Comparison of ENCODE assay signal across 19 mouse cellular contexts in the genomic region with DNA sequence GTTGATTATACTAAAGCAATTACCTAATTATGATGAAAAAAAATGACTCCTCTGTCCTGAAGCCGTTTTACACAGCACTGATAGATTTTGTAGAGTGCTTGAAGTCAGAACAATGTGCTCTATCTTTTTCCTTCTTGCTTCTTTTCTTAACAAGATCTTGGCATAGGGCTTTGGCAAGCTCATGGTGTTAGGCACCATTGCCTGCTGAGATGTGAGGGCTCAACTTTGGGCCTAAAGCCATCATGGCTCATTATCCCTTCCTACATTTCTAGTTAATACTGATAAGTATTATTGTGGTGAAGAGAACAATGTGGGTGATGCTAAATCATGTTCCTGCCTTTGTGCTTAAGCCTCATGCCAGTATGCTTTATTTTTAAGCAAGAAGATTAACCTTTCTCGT.
A peak's percentile ranks its signal among the peaks of the same experiment; 100 is the strongest.
DNase-seq lines count a peak whose midpoint lies in the region; ATAC-seq and TF ChIP-seq lines count a peak whose summit lies in the region.
"Had no signal": no experiment of that assay in that cellular context is flagged by ENCODE, and none has a peak within 500 bp of the region (broad histone marks: within the 10 kb centered on the region; RNA-seq: fewer than 3 reads in every experiment).

No protein-coding gene starts in this region.

- 63% methylated on average over 2 of the region's 2 CpGs for WGBS in forebrain, embryonic 13.5 days
- WGBS in forebrain, embryonic 10.5 days: 83% methylated on average over 2 of the region's 2 CpGs

- ATAC-seq in forebrain, embryonic 13.5 days: 0 out of 2 replicates have a peak, but pooled peaks have one; percentile 30
- ATAC-seq: hindbrain, postnatal 0 days had no signal

- DNase-seq in cerebellum, adult 11-12 months: peak; percentile 8
- no peak for DNase-seq in cerebellum, adult 18-20 months
- DNase-seq in forebrain, embryonic 10.5 days (ENCODE audit: extremely low spot score, low spot score): no peak
- no peak for DNase-seq in layer of hippocampus, adult 2 months (ENCODE audit: low spot score in 2 of 2)
- no peak for DNase-seq in layer of hippocampus, adult 11-12 months (ENCODE audit: low spot score)
- no peak for DNase-seq in lung, postnatal 4 days
- DNase-seq: adrenal gland, adult 2 months; adrenal gland, postnatal 25 days; gastrocnemius, postnatal 10 days; heart, adult 18-20 months; heart, postnatal 10 days; kidney, adult 11 months; kidney, adult 9 months had no signal

- no peak overlapping the region for H3K9ac ChIP-seq in forebrain, embryonic 13.5 days
- H3K9ac ChIP-seq: embryonic facial prominence, embryonic 13.5 days; hindbrain, embryonic 13.5 days had no signal

- H3K4me1 ChIP-seq in forebrain, embryonic 13.5 days: no peaks in the 10 kb centered on the region
- no peaks in the 10 kb centered on the region for H3K4me1 ChIP-seq in forebrain, embryonic 10.5 days
- H3K4me1 ChIP-seq: embryonic facial prominence, embryonic 13.5 days; heart, embryonic 10.5 days; hindbrain, embryonic 13.5 days had no signal

- H3K27me3 ChIP-seq in forebrain, embryonic 13.5 days: no peaks in the 10 kb centered on the region
- H3K27me3 ChIP-seq in forebrain, embryonic 10.5 days (ENCODE audit: poor library complexity, severe bottlenecking): no peaks in the 10 kb centered on the region
- H3K27me3 ChIP-seq: CH12.LX; embryonic facial prominence, embryonic 13.5 days; hindbrain, embryonic 13.5 days had no signal

- no peak overlapping the region for H3K4me2 ChIP-seq in forebrain, embryonic 13.5 days
- H3K4me2 ChIP-seq: embryonic facial prominence, embryonic 13.5 days; hindbrain, embryonic 13.5 days had no signal

- H3K9me3 ChIP-seq in forebrain, embryonic 13.5 days (replicated peaks): no peaks in the 10 kb centered on the region
- no peaks in the 10 kb centered on the region for H3K9me3 ChIP-seq in forebrain, embryonic 10.5 days
- H3K9me3 ChIP-seq: embryonic facial prominence, embryonic 13.5 days; heart, embryonic 10.5 days; hindbrain, embryonic 13.5 days had no signal

- H3K36me3 ChIP-seq in forebrain, embryonic 13.5 days (ENCODE audit: poor library complexity, severe bottlenecking): no peaks in the 10 kb centered on the region
- H3K36me3 ChIP-seq in forebrain, embryonic 10.5 days (replicated peaks): no peaks in the 10 kb centered on the region
- H3K36me3 ChIP-seq: embryonic facial prominence, embryonic 13.5 days; heart, embryonic 10.5 days; hindbrain, embryonic 13.5 days had no signal

- no peak overlapping the region for H3K27ac ChIP-seq in forebrain, embryonic 13.5 days
- no peak overlapping the region for H3K27ac ChIP-seq in forebrain, embryonic 10.5 days
- peak overlapping the region; percentile 21; the same call in 1 of the 2 replicates for H3K27ac ChIP-seq in layer of hippocampus, adult 2 months
- H3K27ac ChIP-seq: embryonic facial prominence, embryonic 13.5 days; heart, embryonic 10.5 days; hindbrain, embryonic 13.5 days; hindbrain, postnatal 0 days had no signal

- TF ChIP-seq CTCF in layer of hippocampus, adult 2 months (conservative IDR thresholded peaks at IDR 0.05): no peak

- no peak overlapping the region for H3K4me3 ChIP-seq in forebrain, embryonic 13.5 days
- no peak overlapping the region for H3K4me3 ChIP-seq in forebrain, embryonic 10.5 days
- no peak overlapping the region for H3K4me3 ChIP-seq in layer of hippocampus, adult 2 months
- H3K4me3 ChIP-seq: embryonic facial prominence, embryonic 13.5 days; heart, embryonic 10.5 days; hindbrain, embryonic 13.5 days had no signal
